Mouse (Mus musculus) cerebellum, adult 9-10 months (tissue): ENCODE measurements around the gene Isl1.

Experiments used
- DNase-seq: peaks from one replicate; pipeline ENCODE4 v3.0.0; 2022

Isl1 gene

GRCm38 (mm10) chr13:116309584-116310462 lies at the start of gene Isl1:
TSS of gene Isl1 (minus strand) at chr13:116309689.
- no peak for DNase-seq

GRCm38 (mm10) chr13:116335763-116336162 lies 26.3 kb upstream of the Isl1 start:
- DNase-seq = no peak

- no peak for DNase-seq
These were observed 4.4 kb upstream of the Isl1 start for GRCm38 (mm10) chr13:116313636-116314530.

- no peak for DNase-seq
These were observed 2.6 kb upstream of the Isl1 start for GRCm38 (mm10) chr13:116311871-116312720.

- no peak for DNase-seq
These were observed 1.5 kb upstream of the Isl1 start for GRCm38 (mm10) chr13:116311011-116311410.

GRCm38 (mm10) chr13:116310463-116310765 lies 925 bp upstream of the Isl1 start:
- DNase-seq = no peak

- DNase-seq = no peak
These were observed 431 bp downstream of the Isl1 start for GRCm38 (mm10) chr13:116308933-116309583.

- no peak for DNase-seq
These were observed 1.2 kb downstream of the Isl1 start for GRCm38 (mm10) chr13:116308121-116308932.

- no peak for DNase-seq
These were observed 2.9 kb downstream of the Isl1 start for GRCm38 (mm10) chr13:116306591-116306990.

GRCm38 (mm10) chr13:116305721-116306120 lies 3.8 kb downstream of the Isl1 start:
- DNase-seq = no peak

- DNase-seq = no peak
These were observed 4.6 kb downstream of the Isl1 start for GRCm38 (mm10) chr13:116304713-116305470.

GRCm38 (mm10) chr13:116303766-116304165 lies 5.7 kb downstream of the Isl1 start:
- DNase-seq = no peak

- DNase-seq = no peak
These were observed 6.6 kb downstream of the Isl1 start for GRCm38 (mm10) chr13:116302861-116303260.

GRCm38 (mm10) chr13:116301706-116302105 lies 7.8 kb downstream of the Isl1 start:
- no peak for DNase-seq

GRCm38 (mm10) chr13:116299241-116299640 lies 10.2 kb downstream of the Isl1 start:
- no peak for DNase-seq

GRCm38 (mm10) chr13:116298641-116299170 lies 10.8 kb downstream of the Isl1 start:
- no peak for DNase-seq

- no peak for DNase-seq
These were observed 11.5 kb downstream of the Isl1 start for GRCm38 (mm10) chr13:116298001-116298400.

GRCm38 (mm10) chr13:116297048-116297811 lies 12.3 kb downstream of the Isl1 start:
- DNase-seq = no peak

- no peak for DNase-seq
These were observed 14.1 kb downstream of the Isl1 start for GRCm38 (mm10) chr13:116295401-116295800.

- no peak for DNase-seq
These were observed 14.8 kb downstream of the Isl1 start for GRCm38 (mm10) chr13:116294734-116295133.
